Mouse (Mus musculus): ENCODE data around the gene Timm17b. TPM values are rescaled to one million over a fixed set of nuclear protein-coding genes. Genes with fewer than 3 reads are reported as not detected.
"Not testable (repeated sequence)": the region's sequence is repeated elsewhere in the genome, so short reads cannot be mapped to it uniquely, and the experiment has no call there.

Gene Timm17b
- total RNA-seq (2021): 10 to 100 TPM; 48.2 to 51.1 TPM
- long read RNA-seq, experiment 1, transcript Timm17b-201 (6 exons, 2,381 nt): major isoform, 23 of 30 reads
- long read RNA-seq, experiment 1, partial matches to known transcripts: 3 of 30 reads
- long read RNA-seq, experiment 1, other reads (novel, unspliced or antisense): 2 of 30 reads
- long read RNA-seq, experiment 2, transcript Timm17b-201 (6 exons, 2,381 nt): major isoform, 27 of 32 reads
- long read RNA-seq, experiment 2, partial matches to known transcripts: 1 of 32 reads
- long read RNA-seq, experiment 2, other reads (novel, unspliced or antisense): 2 of 32 reads

GRCm38 (mm10) chrX:7898880-7899874 is at the start of gene Timm17b, which contains the start of gene Pqbp1:
Gene Timm17b (plus strand): TSS chrX:7899357.
Gene Pqbp1 (minus strand): TSS chrX:7899269.
- peak; percentile 75 for DNase-seq

- peak; percentile 21 for DNase-seq
These were observed 44.6 kb upstream of the Timm17b start for GRCm38 (mm10) chrX:7854578-7854977.

GRCm38 (mm10) chrX:7859191-7859753 is 39.9 kb upstream of the Timm17b start:
- no peak for DNase-seq

GRCm38 (mm10) chrX:7863181-7863580 is 36.0 kb upstream of the Timm17b start:
- no peak for DNase-seq

GRCm38 (mm10) chrX:7864551-7864950 is 34.6 kb upstream of the Timm17b start:
- no peak for DNase-seq

GRCm38 (mm10) chrX:7865343-7865742 is 33.8 kb upstream of the Timm17b start:
- DNase-seq: no peak

GRCm38 (mm10) chrX:7865786-7866185 is 33.4 kb upstream of the Timm17b start:
- no peak for DNase-seq

- DNase-seq: no peak
These were observed 32.0 kb upstream of the Timm17b start for GRCm38 (mm10) chrX:7867141-7867540.

GRCm38 (mm10) chrX:7868506-7868905 is 30.7 kb upstream of the Timm17b start:
- no peak for DNase-seq

GRCm38 (mm10) chrX:7869826-7870225 is 29.3 kb upstream of the Timm17b start:
- no peak for DNase-seq

GRCm38 (mm10) chrX:7878007-7878419 is 21.1 kb upstream of the Timm17b start, which contains the start of gene Pim2:
Gene Pim2 (plus strand): TSS chrX:7878262.
- peak; percentile 45 for DNase-seq

GRCm38 (mm10) chrX:7878495-7878894 is 20.7 kb upstream of the Timm17b start:
- no peak for DNase-seq

GRCm38 (mm10) chrX:7879819-7880218 is 19.3 kb upstream of the Timm17b start:
- peak; percentile 25 for DNase-seq

- DNase-seq: peak; percentile 76
These were observed 15.2 kb upstream of the Timm17b start, which contains the start of gene Slc35a2 for GRCm38 (mm10) chrX:7883841-7884567. Gene Slc35a2 (plus strand): TSS chrX:7884028.

GRCm38 (mm10) chrX:7898211-7898610 is 946 bp upstream of the Timm17b start:
- DNase-seq: no peak

- no peak for DNase-seq
These were observed 5.3 kb downstream of the Timm17b start for GRCm38 (mm10) chrX:7904441-7904840.

GRCm38 (mm10) chrX:7907735-7908134 is 8.6 kb downstream of the Timm17b start, which contains the start of gene Gm10491:
Gene Gm10491 (minus strand): TSS chrX:7907835.
- DNase-seq: no peak

GRCm38 (mm10) chrX:7909242-7909641 is 10.1 kb downstream of the Timm17b start, which contains the start of gene Gm10490:
Gene Gm10490 (plus strand): TSS chrX:7909542.
- not testable (repeated sequence) for DNase-seq

- DNase-seq: no peak
These were observed 11.3 kb downstream of the Timm17b start for GRCm38 (mm10) chrX:7910473-7910872.

- DNase-seq: not testable (repeated sequence)
These were observed 16.5 kb downstream of the Timm17b start for GRCm38 (mm10) chrX:7915669-7916068.

GRCm38 (mm10) chrX:7917960-7918359 is 18.8 kb downstream of the Timm17b start:
- DNase-seq: not testable (repeated sequence)

All from gastrocnemius, postnatal 10 days (tissue).